Mouse (Mus musculus): ENCODE measurements around the gene Ccdc34.

DNA sequence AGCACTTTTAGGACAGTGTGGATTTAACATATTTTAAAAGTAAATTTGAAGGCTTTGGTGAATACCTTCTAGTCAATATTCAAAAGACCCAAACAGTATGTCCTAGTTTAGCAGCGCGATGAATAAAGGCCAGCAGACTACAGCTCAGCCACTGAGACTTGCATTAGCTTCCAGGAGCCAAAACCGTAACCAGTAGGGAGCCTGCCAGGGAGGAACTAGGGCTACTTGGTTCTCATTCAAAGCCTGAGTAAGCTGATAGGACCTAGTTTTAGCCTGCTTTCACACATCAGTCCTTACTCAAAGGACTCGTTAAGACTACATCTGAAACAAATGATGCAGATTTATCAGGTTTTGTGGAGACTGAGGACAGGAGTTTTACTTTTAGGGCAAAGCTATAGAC, 2.0 kb downstream of the Ccdc34 start:
- TF ChIP-seq MAFK (IDR thresholded peaks at IDR 0.05; ENCODE audit: insufficient read depth, low read depth, low read length) (no peak), CHD2 (IDR thresholded peaks at IDR 0.05; ENCODE audit: low read depth, low read length) (no peak)
